Mouse (Mus musculus): Measurements from ENCODE around the gene Stx3. TPM values are rescaled to one million over a fixed set of nuclear protein-coding genes. Genes with fewer than 3 reads are reported as not detected.
A peak's percentile ranks its signal among the peaks of the same experiment; 100 is the strongest.

The Stx3 gene
- total RNA-seq (2014; rRNA removed) (26.6 and 31.3 TPM in 2 replicates), polyA plus RNA-seq (2015; fragmentation: Nextera tagmentation; extraction: Ambion mirVana) (20.8 and 27.2 TPM in 2 replicates)

GRCm38 (mm10) chr19:11819143-11819700 is at the start of gene Stx3:
Stx3 (minus strand) TSS chr19:11819403.
- H3K36me3 ChIP-seq (ENCODE audit: insufficient read depth), result no peaks in the 10 kb centered on the region
- DNase-seq, result peak; percentile 50

GRCm38 (mm10) chr19:11867837-11868236 is 48.6 kb upstream of the Stx3 start:
- Histone ChIP-seq H3K9me3 (ENCODE audit: low read length) (no peaks in the 10 kb centered on the region), H3K36me3 (ENCODE audit: insufficient read depth) (no peaks in the 10 kb centered on the region), H3K27me3 (ENCODE audit: insufficient read depth, low read length) (no peaks in the 10 kb centered on the region), H3K4me3 (ENCODE audit: low read depth, low read length) (no peak overlapping the region), H3K4me1 (ENCODE audit: insufficient read depth) (no peaks in the 10 kb centered on the region), H3K9ac (no peak overlapping the region), H3K27ac (ENCODE audit: low read depth, low read length) (no peak overlapping the region), H3K4me2 (ENCODE audit: low read depth) (no peak overlapping the region)
- DNase-seq (no peak), ATAC-seq (no peak)
- TF ChIP-seq CTCF (IDR thresholded peaks at IDR 0.05; ENCODE audit: low read depth), result no peak
- WGBS, result 83% methylated on average over 2 of the region's 2 CpGs

More at GRCm38 (mm10) chr19:11819143-11819700, at the start of gene Stx3:
- H3K9ac ChIP-seq, result peak within 1 kb of the TSS; percentile 82
- peak within 1 kb of the TSS; percentile 77 for H3K4me3 ChIP-seq (ENCODE audit: low read depth, low read length)
- H3K27ac ChIP-seq (ENCODE audit: low read depth, low read length), result peak within 1 kb of the TSS; percentile 57
- ATAC-seq, result peak; percentile 14
- H3K27me3 ChIP-seq (ENCODE audit: insufficient read depth, low read length), result peaks cover 5% of the 10 kb centered on the region; the same call in 1 of the 2 replicates
- H3K4me1 ChIP-seq (ENCODE audit: insufficient read depth), result no peaks in the 10 kb centered on the region; the same call in 1 of the 2 replicates
- H3K9me3 ChIP-seq (ENCODE audit: low read length), result no peaks in the 10 kb centered on the region
- H3K4me2 ChIP-seq (ENCODE audit: low read depth), result peak within 1 kb of the TSS; percentile 89
- under 1% methylated on average over 20 of the region's 20 CpGs for WGBS
- no peak for TF ChIP-seq CTCF (IDR thresholded peaks at IDR 0.05; ENCODE audit: low read depth)

DNA sequence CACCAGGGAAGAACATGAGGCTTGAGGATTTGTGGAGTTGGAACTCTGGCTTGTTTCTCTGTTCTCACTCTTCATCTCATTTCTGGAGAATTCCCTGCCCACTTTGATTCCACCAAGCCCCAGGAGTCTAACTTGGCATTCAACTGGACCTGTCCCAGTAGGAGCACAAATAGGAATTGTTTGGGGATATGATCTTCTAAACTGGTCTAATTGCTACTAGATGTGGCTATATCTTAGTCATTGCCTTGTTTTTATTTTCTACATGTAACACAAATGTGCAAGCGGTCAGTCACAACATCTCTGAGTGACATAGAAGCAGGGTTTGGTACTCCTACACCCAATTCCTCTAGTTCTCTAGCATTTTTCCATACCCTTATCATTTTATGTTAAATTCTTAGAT is 41.8 kb upstream of the Stx3 start, which contains the start of gene Olfr1418:
Olfr1418 (minus strand) TSS at position 101 of the 400 bp plus-strand sequence.
- Histone ChIP-seq H3K27me3 (ENCODE audit: insufficient read depth, low read length) (no peaks in the 10 kb centered on the region), H3K36me3 (ENCODE audit: insufficient read depth) (no peaks in the 10 kb centered on the region), H3K4me3 (ENCODE audit: low read depth, low read length) (no peak within 1 kb of the TSS), H3K9ac (no peak within 1 kb of the TSS), H3K4me2 (ENCODE audit: low read depth) (no peak within 1 kb of the TSS), H3K4me1 (ENCODE audit: insufficient read depth) (no peaks in the 10 kb centered on the region), H3K27ac (ENCODE audit: low read depth, low read length) (no peak within 1 kb of the TSS), H3K9me3 (ENCODE audit: low read length) (no peaks in the 10 kb centered on the region)
- no peak for TF ChIP-seq CTCF (IDR thresholded peaks at IDR 0.05; ENCODE audit: low read depth)
- no peak for DNase-seq
- WGBS, result 100% methylated on average over 1 of the region's 1 CpGs
- ATAC-seq, result no peak

DNA sequence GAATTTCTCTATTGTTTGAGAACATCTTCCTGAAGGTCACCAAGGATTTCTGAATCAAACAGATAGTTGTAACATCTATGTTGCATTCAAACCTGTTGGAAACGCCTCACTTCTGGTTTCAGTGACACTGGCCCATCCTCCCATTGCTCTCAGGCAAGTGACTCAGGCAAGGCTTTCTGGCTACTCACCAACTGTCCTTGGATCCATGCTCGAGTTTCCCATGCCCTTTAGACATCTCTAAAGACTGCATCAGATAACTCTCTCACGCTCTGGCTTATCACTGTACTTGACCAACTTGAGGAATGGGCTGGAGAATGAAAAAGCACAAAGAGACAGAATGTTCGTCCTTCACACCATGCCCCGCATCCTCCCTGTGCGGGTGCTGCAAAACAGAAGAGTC is 37.3 kb upstream of the Stx3 start:
- no peak overlapping the region for H3K9ac ChIP-seq
- no peak for DNase-seq
- WGBS, result 78% methylated on average over 6 of the region's 6 CpGs
- H3K4me1 ChIP-seq (ENCODE audit: insufficient read depth), result no peaks in the 10 kb centered on the region
- no peaks in the 10 kb centered on the region for H3K9me3 ChIP-seq (ENCODE audit: low read length)
- H3K27ac ChIP-seq (ENCODE audit: low read depth, low read length), result no peak overlapping the region
- no peak overlapping the region for H3K4me3 ChIP-seq (ENCODE audit: low read depth, low read length)
- TF ChIP-seq CTCF (IDR thresholded peaks at IDR 0.05; ENCODE audit: low read depth), result no peak
- H3K27me3 ChIP-seq (ENCODE audit: insufficient read depth, low read length), result no peaks in the 10 kb centered on the region
- no peak for ATAC-seq
- H3K36me3 ChIP-seq (ENCODE audit: insufficient read depth), result no peaks in the 10 kb centered on the region
- H3K4me2 ChIP-seq (ENCODE audit: low read depth), result no peak overlapping the region

DNA sequence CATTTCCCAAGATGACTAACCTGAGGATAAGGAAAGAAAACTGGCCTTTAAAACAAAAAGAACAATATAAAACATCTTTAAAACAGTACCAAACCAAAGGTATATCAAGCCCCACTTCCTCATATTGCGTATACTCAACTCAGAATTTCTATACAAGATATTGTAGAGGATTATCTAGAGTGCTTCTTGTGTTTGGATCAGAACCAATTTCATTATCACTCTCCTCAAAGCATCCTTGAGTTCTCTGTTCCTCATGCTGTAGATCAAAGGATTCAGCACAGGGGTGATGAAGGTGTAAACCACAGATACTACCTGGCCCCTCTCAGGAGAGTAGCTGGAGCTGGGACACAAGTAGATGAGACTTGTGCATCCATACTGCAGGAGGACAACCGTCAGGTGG is 35.6 kb upstream of the Stx3 start:
- H3K36me3 ChIP-seq (ENCODE audit: insufficient read depth), result no peaks in the 10 kb centered on the region
- H3K27ac ChIP-seq (ENCODE audit: low read depth, low read length), result no peak overlapping the region
- DNase-seq (no peak), ATAC-seq (no peak)
- H3K4me3 ChIP-seq (ENCODE audit: low read depth, low read length), result no peak overlapping the region
- H3K9ac ChIP-seq, result no peak overlapping the region
- no peak overlapping the region for H3K4me2 ChIP-seq (ENCODE audit: low read depth)
- TF ChIP-seq CTCF (IDR thresholded peaks at IDR 0.05; ENCODE audit: low read depth), result no peak
- no peaks in the 10 kb centered on the region for H3K4me1 ChIP-seq (ENCODE audit: insufficient read depth)
- 88% methylated on average over 2 of the region's 2 CpGs for WGBS
- no peaks in the 10 kb centered on the region for H3K27me3 ChIP-seq (ENCODE audit: insufficient read depth, low read length)
- no peaks in the 10 kb centered on the region for H3K9me3 ChIP-seq (ENCODE audit: low read length)

- no peak overlapping the region for H3K4me3 ChIP-seq (ENCODE audit: low read depth, low read length)
- no peaks in the 10 kb centered on the region for H3K4me1 ChIP-seq (ENCODE audit: insufficient read depth)
- H3K27me3 ChIP-seq (ENCODE audit: insufficient read depth, low read length), result no peaks in the 10 kb centered on the region
- no peak overlapping the region for H3K9ac ChIP-seq
- H3K9me3 ChIP-seq (ENCODE audit: low read length), result no peaks in the 10 kb centered on the region
- H3K36me3 ChIP-seq (ENCODE audit: insufficient read depth), result no peaks in the 10 kb centered on the region
- DNase-seq, result no peak
- WGBS, result 61% methylated on average over 4 of the region's 4 CpGs
- ATAC-seq, result no peak
- TF ChIP-seq CTCF (IDR thresholded peaks at IDR 0.05; ENCODE audit: low read depth), result no peak
- no peak overlapping the region for H3K27ac ChIP-seq (ENCODE audit: low read depth, low read length)
- no peak overlapping the region for H3K4me2 ChIP-seq (ENCODE audit: low read depth)
These were observed 33.4 kb upstream of the Stx3 start for GRCm38 (mm10) chr19:11852652-11853051.

GRCm38 (mm10) chr19:11846333-11846732 is 27.1 kb upstream of the Stx3 start:
- H3K36me3 ChIP-seq (ENCODE audit: insufficient read depth), result no peaks in the 10 kb centered on the region
- H3K9me3 ChIP-seq (ENCODE audit: low read length), result no peaks in the 10 kb centered on the region
- no peaks in the 10 kb centered on the region for H3K27me3 ChIP-seq (ENCODE audit: insufficient read depth, low read length)
- 83% methylated on average over 4 of the region's 4 CpGs for WGBS
- H3K9ac ChIP-seq, result no peak overlapping the region
- no peak overlapping the region for H3K4me3 ChIP-seq (ENCODE audit: low read depth, low read length)
- no peak for ATAC-seq
- H3K4me2 ChIP-seq (ENCODE audit: low read depth), result no peak overlapping the region
- no peaks in the 10 kb centered on the region for H3K4me1 ChIP-seq (ENCODE audit: insufficient read depth)
- H3K27ac ChIP-seq (ENCODE audit: low read depth, low read length), result no peak overlapping the region
- no peak for DNase-seq
- TF ChIP-seq CTCF (IDR thresholded peaks at IDR 0.05; ENCODE audit: low read depth), result no peak
